Mouse (Mus musculus) adrenal gland, postnatal 36 days (tissue): ENCODE measurements at regions not wholly inside any gene's neighbourhood (a gene's known extent, or its start where the extent isn't known, plus 50 kb on each side); places are given as distances from the start of the nearest gene placed in this dataset.

Source experiments
- DNase-seq, 2 experiments: peaks; one replicate each; pipeline ENCODE4 v3.0.0; 2021; ENCODE audit warnings: mixed read lengths in 1 of 2

GRCm38 (mm10) chr4:153321085-153321484 lies 161.5 kb downstream of the Ajap1 start:
- no peak for DNase-seq

- DNase-seq, result no peak
Observed at GRCm38 (mm10) chr4:153320602-153321001, 162.0 kb downstream of the Ajap1 start.

- DNase-seq, result no peak
Observed at GRCm38 (mm10) chr4:153316964-153317724, 165.5 kb downstream of the Ajap1 start.

- no peak for DNase-seq
Observed at GRCm38 (mm10) chr4:153316519-153316918, 166.1 kb downstream of the Ajap1 start.

- no peak for DNase-seq
Observed at GRCm38 (mm10) chr4:153313961-153314360, 168.7 kb downstream of the Ajap1 start.

GRCm38 (mm10) chr4:153311574-153311973 lies 171.0 kb downstream of the Ajap1 start:
- no peak for DNase-seq

GRCm38 (mm10) chr4:153310641-153311040 lies 172.0 kb downstream of the Ajap1 start:
- no peak for DNase-seq

- DNase-seq, result no peak
Observed at GRCm38 (mm10) chr4:153303521-153303920, 179.1 kb downstream of the Ajap1 start.

- DNase-seq, result no peak
Observed at GRCm38 (mm10) chr4:153302855-153303254, 179.8 kb downstream of the Ajap1 start.

- no peak for DNase-seq
Observed at GRCm38 (mm10) chr4:153298277-153298676, 184.3 kb downstream of the Ajap1 start.

GRCm38 (mm10) chr4:153294828-153295227 lies 187.8 kb downstream of the Ajap1 start:
- no peak for DNase-seq

- DNase-seq, result no peak
Observed at GRCm38 (mm10) chr4:153293137-153293536, 189.5 kb downstream of the Ajap1 start.

- DNase-seq, result no peak
Observed at GRCm38 (mm10) chr4:153288362-153288761, 194.2 kb downstream of the Ajap1 start.

GRCm38 (mm10) chr4:153284209-153284608 lies 198.4 kb downstream of the Ajap1 start:
- DNase-seq, result no peak

GRCm38 (mm10) chr4:153276571-153276970 lies 206.0 kb downstream of the Ajap1 start:
- DNase-seq, result no peak

- DNase-seq, result no peak
Observed at GRCm38 (mm10) chr4:153271376-153271775, 211.2 kb downstream of the Ajap1 start.

GRCm38 (mm10) chr4:153263216-153263805 lies 219.3 kb downstream of the Ajap1 start:
- DNase-seq, result no peak

GRCm38 (mm10) chr4:153260941-153261557 lies 221.6 kb downstream of the Ajap1 start:
- DNase-seq, result no peak

- no peak for DNase-seq
Observed at GRCm38 (mm10) chr4:153251943-153252342, 230.7 kb downstream of the Ajap1 start.

GRCm38 (mm10) chr4:153251311-153251710 lies 231.3 kb downstream of the Ajap1 start:
- DNase-seq, result no peak

GRCm38 (mm10) chr4:153236680-153237079 lies 245.9 kb downstream of the Ajap1 start:
- DNase-seq, result no peak

GRCm38 (mm10) chr4:153233762-153234161 lies 248.8 kb downstream of the Ajap1 start:
- DNase-seq, result no peak

- no peak for DNase-seq
Observed at GRCm38 (mm10) chr4:153229221-153229620, 253.4 kb downstream of the Ajap1 start.
